In the genomic region with DNA sequence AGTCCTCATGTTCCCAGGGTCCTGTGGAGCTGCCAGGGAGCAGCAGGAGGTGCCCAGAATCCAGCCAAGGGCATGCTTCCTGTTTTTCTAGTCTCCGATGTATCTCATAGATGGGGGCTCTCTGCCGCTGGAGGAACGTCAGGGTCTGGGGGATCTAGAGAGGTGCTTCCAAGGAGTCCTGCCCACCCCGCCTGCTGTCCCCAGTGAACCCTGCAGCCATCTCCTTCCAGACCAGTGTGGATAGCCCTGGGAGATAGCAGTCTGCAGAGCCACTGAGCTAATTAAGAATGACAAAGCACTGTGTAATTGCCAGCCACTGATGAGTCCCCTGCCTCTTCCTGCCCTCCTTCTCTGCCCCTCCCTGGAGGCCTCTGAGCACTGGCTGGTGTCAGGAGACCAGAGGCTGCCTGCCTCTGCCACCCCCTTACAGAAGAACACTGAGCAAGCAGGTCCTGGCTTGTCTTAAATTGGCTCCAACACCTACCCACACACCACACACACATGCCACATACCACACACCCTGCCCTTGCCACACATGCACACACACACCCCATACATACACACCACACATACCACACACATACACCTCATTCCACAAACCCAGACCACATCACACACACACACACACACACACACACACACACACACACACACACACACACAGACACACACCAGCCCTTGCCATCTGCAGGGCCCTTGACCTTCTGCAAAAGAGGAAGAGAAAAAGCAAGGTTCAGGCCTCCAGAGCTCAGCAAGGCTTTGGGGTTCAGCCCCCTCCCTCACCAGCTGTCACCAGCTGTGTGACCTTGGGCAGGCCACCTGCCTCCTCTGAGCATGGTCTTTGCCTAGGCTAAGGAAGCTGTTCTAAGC, we compare ENCODE assay signal across 8 mouse cellular contexts. TPM values are rescaled to one million over a fixed set of nuclear protein-coding genes. Genes with fewer than 3 reads are reported as not detected.
DNase-seq lines count a peak whose midpoint lies in the region; ATAC-seq and TF ChIP-seq lines count a peak whose summit lies in the region.

No protein-coding gene starts in this region.

- peaks cover 19% of the 10 kb centered on the region for H3K27me3 ChIP-seq in embryonic facial prominence, embryonic 10.5 days (replicated peaks; ENCODE audit: low read depth, poor library complexity, severe bottlenecking)

- H3K4me1 ChIP-seq in embryonic facial prominence, embryonic 10.5 days, result peaks cover 40% of the 10 kb centered on the region
- H3K4me1 ChIP-seq in lung, adult 2 months (ENCODE audit: control insufficient read depth, insufficient read depth, low read length), result peaks cover 11% of the 10 kb centered on the region

- peak; percentile 77 for ATAC-seq in megakaryocyte, adult 5-6 weeks (ENCODE audit: poor library complexity, severe bottlenecking)

- no peak for TF ChIP-seq CTCF in lung, adult 2 months (IDR thresholded peaks at IDR 0.05; ENCODE audit: insufficient read depth, low read length)

- WGBS in embryonic facial prominence, embryonic 10.5 days, result 33% methylated on average over 4 of the region's 4 CpGs
- 44% methylated on average over 4 of the region's 4 CpGs for WGBS in lung, adult 2 months

- H3K27ac ChIP-seq in embryonic facial prominence, embryonic 10.5 days (replicated peaks), result no peak overlapping the region

- no peaks in the 10 kb centered on the region for H3K36me3 ChIP-seq in embryonic facial prominence, embryonic 10.5 days (replicated peaks)

- no peaks in the 10 kb centered on the region for H3K9me3 ChIP-seq in embryonic facial prominence, embryonic 10.5 days

- no peak overlapping the region for H3K4me3 ChIP-seq in embryonic facial prominence, embryonic 10.5 days
- H3K4me3 ChIP-seq in lung, adult 2 months (replicated peaks; ENCODE audit: extremely low read depth, low read depth, low read length), result no peak overlapping the region

- TF ChIP-seq POLR2A in lung, adult 2 months (IDR thresholded peaks at IDR 0.05; ENCODE audit: borderline replicate concordance, extremely low read depth, low read depth, low read length), result no peak

- DNase-seq in adrenal gland, adult (ENCODE audit: inconsistent age in 2 of 2, low spot score in 1 of 2), result peak; percentile 33 to 69
- no peak for DNase-seq in adrenal gland, postnatal 25 days
- peak; percentile 86 for DNase-seq in 416B (ENCODE audit: low read depth)
- DNase-seq in embryonic facial prominence, embryonic 10.5 days (ENCODE audit: low spot score), result peak; percentile 28
- DNase-seq in right cerebral cortex, adult 18-20 months, result no peak
- no peak for DNase-seq in embryo, embryonic 10 days (ENCODE audit: low spot score)
- DNase-seq in lung, adult 2 months, result no peak

RNA-seq across cellular contexts. Expression of gene Ldlrap1, which starts 5.2 kb away (rescaled TPM):
- 42.4 and 43.3 TPM in 2 replicates for total RNA-seq in adrenal gland, postnatal 25 days (2021)
- polyA plus RNA-seq in embryonic facial prominence, embryonic 10.5 days (2016; fragmentation: Nextera tagmentation; extraction: Ambion mirVana), result 15.8 and 17.4 TPM in 2 replicates
- total RNA-seq in megakaryocyte, adult 5-6 weeks (2015), result 13.8 and 16.0 TPM in 2 replicates
- 7.6 and 9.6 TPM in 2 replicates for total RNA-seq in megakaryocyte, adult 5-6 weeks (2017)
- polyA plus RNA-seq in lung, adult 2 months (2012; rRNA removed), result 23.3 and 30.6 TPM in 2 replicates

Comparison
In these comparisons a context has a peak if more than half of its experiments do, and no peak if none do; other contexts are left out.
1. DNase-seq: peak in adrenal gland, adult (2 of 2), 416B (single experiment) and embryonic facial prominence, embryonic 10.5 days (single experiment); none in adrenal gland, postnatal 25 days (single experiment), right cerebral cortex, adult 18-20 months (single experiment), embryo, embryonic 10 days (single experiment) and lung, adult 2 months (single experiment).